Mouse (Mus musculus) right cerebral cortex, postnatal 25 days (tissue): Measurements from ENCODE around the gene Catsperz.
"Not testable (repeated sequence)": the region's sequence is repeated elsewhere in the genome, so short reads cannot be mapped to it uniquely, and the experiment has no call there.

Experiments
- DNase-seq: peaks from one replicate; pipeline ENCODE4 v3.0.0; 2022

The Catsperz gene

DNA sequence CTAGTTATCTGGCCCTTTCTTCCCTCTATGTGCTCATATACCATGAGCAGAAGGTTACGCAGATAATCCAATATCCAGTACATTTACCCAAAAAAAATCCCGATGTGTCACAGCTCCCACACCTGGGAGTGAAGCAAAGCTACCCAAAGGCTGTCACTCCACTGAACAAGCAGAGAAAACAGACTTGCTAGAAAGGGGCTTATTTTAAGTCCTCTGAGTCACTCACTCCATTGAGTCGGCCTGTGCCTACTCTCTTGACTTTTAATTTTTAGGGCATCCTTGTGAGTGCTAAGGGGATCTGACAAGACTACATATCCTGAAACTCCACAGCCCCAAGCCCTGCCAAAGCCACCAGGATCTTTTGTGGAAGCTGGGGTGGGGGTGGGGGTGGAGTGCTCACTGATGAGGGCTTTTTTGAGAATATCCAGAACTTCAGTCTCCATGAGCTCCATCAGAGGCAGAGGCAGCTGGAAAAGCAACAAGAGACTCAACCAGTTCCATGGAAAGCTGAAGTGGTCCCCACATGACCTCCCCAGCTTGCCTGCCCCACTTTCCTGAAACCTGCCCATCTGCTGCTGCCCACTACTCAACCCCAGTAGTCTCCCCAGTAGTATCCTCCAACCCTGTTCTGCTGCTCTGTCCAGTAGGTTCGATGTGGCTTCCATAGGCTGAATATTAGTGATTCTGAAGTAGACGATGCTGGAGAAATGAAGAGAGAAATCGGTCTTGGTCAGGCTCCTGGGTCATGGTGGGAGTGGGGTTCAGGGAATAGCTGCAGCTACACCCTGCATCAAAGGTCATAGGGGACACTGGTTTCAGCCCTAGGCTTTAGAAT is 2.1 kb downstream of the Catsperz start:
- no peak for DNase-seq

- DNase-seq = peak; percentile 100
These were observed 3.3 kb downstream of the Catsperz start, which contains the start of gene Esrra for GRCm38 (mm10) chr19:6921647-6922567. Gene Esrra (minus strand): TSS chr19:6921813.

DNA sequence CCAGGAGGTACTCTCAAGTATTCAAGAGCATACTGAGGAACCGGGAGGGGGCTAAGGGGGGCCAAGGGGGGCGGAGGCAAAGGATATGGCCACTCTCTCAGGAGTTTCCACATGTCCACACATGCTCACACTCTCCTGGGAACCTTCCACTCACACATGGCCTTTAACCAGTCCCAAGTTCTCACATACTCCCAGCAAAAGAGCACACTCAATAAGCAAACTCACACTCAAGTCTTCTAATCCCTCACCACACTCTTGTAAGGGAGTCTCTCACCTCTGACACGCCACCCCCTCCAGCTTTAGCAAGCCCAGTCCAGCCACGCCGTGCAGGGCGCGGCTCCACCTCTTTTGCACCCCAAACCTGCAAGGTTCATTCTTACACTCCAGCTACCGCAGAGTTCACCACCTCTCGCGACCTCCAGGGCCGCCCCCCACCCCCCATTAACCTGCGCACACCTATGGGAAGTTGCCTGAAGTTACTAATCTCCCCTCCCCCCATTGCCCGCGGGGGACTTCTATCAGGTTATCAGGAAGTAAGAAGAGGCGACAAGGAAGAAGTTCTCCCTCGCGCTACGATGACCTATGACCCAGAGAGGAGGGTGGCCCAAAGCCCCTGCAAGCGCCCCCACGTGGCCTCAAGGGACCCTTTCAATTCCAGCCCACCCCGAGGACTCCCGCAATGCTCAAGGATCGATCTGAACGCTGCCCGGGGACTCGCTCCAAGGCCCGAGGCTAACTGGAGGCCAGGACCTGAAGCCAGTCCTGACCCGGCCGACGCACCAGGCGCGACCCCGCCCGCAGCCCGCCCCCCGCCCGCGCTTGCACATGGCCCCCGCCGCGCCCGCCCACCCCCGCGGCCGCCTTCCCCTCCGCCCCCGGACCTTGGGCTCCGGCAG is 4.2 kb downstream of the Catsperz start:
- no peak for DNase-seq

GRCm38 (mm10) chr19:6919876-6920740 is 5.1 kb downstream of the Catsperz start:
- no peak for DNase-seq

DNA sequence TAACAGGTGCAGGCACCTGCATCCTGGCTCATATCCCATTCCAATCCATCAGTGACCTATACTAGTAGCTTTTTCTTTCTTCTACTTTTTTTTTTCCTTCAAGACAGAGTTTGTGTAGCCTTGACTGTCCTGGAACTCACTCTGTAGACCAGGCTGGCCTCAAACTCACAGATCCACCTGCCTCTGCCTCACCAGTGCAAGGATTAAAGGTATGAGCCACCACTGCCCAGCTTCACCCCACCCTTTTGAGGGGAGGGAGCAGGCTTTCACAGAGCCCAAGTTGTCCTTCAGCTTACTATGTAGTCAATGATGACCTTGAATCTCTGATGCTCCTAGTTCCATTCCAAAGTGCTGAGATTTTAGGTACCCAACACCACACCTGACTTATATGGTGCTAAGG is 5.7 kb downstream of the Catsperz start:
- DNase-seq = no peak

DNA sequence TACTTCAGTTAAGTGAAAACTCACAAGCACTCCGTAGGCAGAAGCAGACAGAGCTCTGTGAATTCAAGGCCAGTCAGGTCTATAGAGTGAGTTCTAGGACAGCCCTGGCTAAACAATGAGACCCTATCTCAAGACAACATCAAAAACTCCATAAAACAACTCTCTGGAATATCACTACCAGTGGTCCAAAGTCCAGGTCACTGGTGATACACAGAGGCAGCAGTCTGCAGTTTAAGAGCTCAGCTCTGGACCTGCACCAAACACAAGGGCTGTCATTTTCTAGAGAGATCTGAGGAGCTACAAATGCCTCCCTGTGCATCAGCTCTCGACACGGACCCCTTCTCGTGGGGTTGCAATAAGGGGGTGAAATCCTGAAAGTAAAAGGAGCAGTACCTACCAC is 6.9 kb downstream of the Catsperz start:
- DNase-seq = no peak

DNA sequence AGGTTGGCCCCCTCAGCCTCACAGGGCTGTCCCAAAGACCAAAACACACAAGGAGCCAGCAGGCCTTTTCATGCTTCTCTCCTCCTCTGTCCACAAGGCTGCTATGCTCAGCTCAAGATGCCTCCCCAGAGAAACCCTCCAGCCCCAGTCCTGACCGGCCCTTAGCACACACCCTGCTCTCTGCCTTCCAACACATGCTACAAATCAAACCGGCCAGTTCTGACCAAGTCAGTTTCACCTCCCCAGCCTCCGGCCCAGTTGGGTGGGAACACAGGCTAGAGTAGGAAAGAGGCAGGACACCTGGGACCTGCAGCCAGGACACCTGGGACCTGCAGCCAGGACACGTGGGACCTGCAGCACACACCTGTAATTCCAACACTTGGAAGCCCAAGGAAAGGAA is 8.7 kb downstream of the Catsperz start:
- no peak for DNase-seq

DNA sequence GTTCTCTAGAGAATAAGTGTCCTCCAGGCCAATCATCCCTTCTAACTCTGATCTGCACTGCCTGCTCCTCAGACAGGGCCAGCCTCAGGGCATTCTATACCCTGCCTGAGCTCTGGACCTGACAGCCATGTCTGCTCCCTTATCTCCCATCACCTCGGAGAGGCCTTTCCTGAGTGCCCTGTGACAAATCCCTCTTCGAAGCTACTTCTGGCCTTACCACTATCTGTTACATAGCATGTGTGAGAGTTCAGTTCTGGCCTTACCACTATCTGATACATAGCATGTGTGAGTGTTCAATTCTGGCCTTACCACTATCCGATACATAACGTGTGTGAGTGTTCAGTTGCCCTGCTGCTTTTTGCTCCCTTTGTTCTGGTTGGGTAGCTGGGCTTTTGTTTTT is 9.9 kb downstream of the Catsperz start:
- DNase-seq = peak; percentile 2

GRCm38 (mm10) chr19:6914540-6914939 is 10.6 kb downstream of the Catsperz start:
- DNase-seq = peak; percentile 3

DNA sequence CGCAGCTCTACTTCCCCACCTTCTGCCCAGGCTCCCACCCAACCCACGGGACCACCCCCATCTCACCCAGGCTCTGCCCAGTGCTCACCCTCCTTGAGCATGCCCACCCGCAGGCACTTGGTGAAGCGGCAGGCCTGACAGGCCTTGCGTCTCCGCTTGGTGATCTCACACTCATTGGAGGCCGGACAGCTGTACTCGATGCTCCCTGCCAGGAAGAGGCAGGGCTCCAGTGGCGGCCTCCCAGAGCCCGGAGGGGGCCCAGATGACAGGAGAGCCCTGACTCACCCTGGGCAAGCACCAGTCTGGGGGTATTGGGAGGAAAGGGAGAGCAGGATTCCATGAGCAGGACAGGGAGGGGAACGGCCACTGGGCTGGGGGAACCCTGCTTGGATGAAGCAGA is 11.2 kb downstream of the Catsperz start:
- peak; percentile 3 for DNase-seq

GRCm38 (mm10) chr19:6913036-6913435 is 12.1 kb downstream of the Catsperz start:
- DNase-seq = peak; percentile 2

GRCm38 (mm10) chr19:6912205-6912970 is 12.8 kb downstream of the Catsperz start:
- DNase-seq = peak; percentile 2

GRCm38 (mm10) chr19:6911101-6912074 is 13.8 kb downstream of the Catsperz start:
- DNase-seq = no peak

GRCm38 (mm10) chr19:6910306-6910705 is 14.9 kb downstream of the Catsperz start:
- DNase-seq = not testable (repeated sequence)

DNA sequence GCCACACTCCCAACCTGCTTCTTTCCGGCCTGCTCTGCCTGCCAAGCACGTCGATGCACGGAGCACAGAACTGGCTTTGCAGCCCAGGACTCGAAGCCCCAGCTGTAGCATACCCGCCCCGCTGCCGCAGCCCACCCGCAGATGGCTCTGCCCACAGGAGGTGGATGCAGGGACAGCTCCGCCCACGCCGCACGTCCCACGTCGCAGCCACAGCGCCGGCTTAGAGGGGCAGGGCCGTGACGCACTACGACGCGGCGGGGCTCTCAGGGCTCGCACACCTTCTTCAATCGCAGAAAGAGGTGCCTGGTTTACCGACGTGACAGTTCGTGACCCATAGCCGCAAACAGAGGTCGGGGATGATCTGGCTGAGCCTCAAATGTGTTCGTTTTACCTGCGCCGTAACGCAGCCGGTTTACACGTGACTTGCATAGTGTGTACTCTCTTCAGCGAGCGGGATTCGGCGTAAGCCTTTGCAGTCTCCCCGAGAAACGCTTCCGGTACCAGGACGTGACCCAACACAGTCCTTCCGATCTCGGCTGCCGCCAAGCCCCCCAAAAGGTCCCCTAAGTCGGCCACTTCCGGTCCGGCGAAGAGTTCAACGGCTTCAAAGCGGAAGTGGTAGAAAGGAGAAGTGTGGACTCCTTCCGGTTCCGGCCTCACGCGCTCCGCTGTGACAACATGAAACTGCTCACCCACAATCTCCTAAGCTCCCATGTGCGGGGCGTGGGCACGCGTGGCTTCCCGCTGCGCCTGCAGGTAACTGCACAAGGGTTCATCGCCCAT is 15.5 kb downstream of the Catsperz start, which contains the start of the genes Trmt112 and Prdx5:
Trmt112 (plus strand) TSS at position 192 of the 783 bp plus-strand sequence.
Prdx5 (minus strand) TSS at position 600 of the 783 bp plus-strand sequence.
- peak; percentile 91 for DNase-seq

GRCm38 (mm10) chr19:6909021-6909420 is 16.2 kb downstream of the Catsperz start:
- DNase-seq = no peak

DNA sequence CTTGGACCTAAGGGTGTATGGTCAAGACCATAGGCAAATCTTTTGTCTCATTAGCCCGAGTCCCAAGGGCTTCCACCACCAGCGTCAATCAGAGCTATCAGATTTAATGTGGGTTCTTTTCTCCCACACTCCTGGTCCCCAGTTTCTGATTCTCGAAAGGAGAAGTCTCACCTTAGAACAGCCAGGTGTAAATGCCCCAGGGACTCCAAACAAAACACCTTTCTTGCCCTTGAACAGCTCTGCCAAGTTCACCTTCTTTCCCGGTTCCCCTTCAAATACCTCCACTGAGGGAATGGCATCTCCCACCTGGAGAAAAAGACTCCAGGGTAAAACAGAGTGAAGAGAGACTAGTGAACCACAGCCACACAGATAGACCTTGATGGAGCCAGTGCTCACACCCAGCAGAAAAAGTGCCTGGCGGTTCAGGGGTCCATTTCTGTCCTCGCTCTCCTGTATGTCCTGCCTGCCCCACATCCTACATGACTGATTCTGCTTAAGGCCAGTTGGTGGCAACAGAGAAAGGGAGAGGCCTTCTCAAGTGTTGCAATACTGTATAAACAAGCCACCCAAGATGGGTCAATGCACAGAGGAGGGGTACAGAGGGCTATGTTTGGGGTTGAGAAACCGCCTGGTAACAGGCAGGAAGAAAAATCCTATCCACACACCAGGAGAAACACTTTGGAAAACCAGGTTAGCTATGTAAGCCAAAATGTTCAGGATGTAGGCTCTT is 17.2 kb downstream of the Catsperz start:
- no peak for DNase-seq

GRCm38 (mm10) chr19:6907094-6907493 is 18.1 kb downstream of the Catsperz start:
- DNase-seq = no peak
